Mouse (Mus musculus): Measurements from ENCODE around the gene Sox30. TPM values are rescaled to one million over a fixed set of nuclear protein-coding genes. Genes with fewer than 3 reads are reported as not detected.
A peak's percentile ranks its signal among the peaks of the same experiment; 100 is the strongest.

The Sox30 gene
- polyA plus RNA-seq, 1 experiment: not detected

GRCm38 (mm10) chr11:45947491-45947890 is 32.6 kb upstream of the Sox30 start:
- Histone ChIP-seq H3K4me2 (ENCODE audit: low read depth) (no peak overlapping the region), H3K4me3 (no peak overlapping the region), H3ac (ENCODE audit: control insufficient read depth, insufficient read length) (no peak overlapping the region), H3K79me2 (ENCODE audit: control insufficient read depth, insufficient read depth) (peaks cover 13% of the 10 kb centered on the region), H3K36me3 (ENCODE audit: control insufficient read depth, insufficient read depth) (peaks cover 15% of the 10 kb centered on the region), H3K27me3 (ENCODE audit: control insufficient read depth, insufficient read depth, insufficient read length) (no peaks in the 10 kb centered on the region)
- TF ChIP-seq TCF3 (IDR thresholded peaks at IDR 0.05; ENCODE audit: insufficient read length, low read depth) (no peak), POLR2A (IDR thresholded peaks at IDR 0.05; ENCODE audit: insufficient read length, low read depth) (no peak), USF1 (IDR thresholded peaks at IDR 0.05; ENCODE audit: low read depth) (no peak), MYOD1 (IDR thresholded peaks at IDR 0.05; ENCODE audit: control insufficient read depth in 1 of 3, insufficient read length in 2 of 3, low read depth in 2 of 3) (no peak), SRF (IDR thresholded peaks at IDR 0.05; ENCODE audit: control insufficient read depth, insufficient read length, low read depth) (no peak), CEBPB (IDR thresholded peaks at IDR 0.05; ENCODE audit: insufficient read depth, poor library complexity, severe bottlenecking) (no peak), E2F4 (IDR thresholded peaks at IDR 0.05; ENCODE audit: insufficient read depth) (no peak), REST (IDR thresholded peaks at IDR 0.05; ENCODE audit: insufficient read depth, insufficient read length) (no peak), MYOG (IDR thresholded peaks at IDR 0.05; ENCODE audit: control insufficient read depth in 1 of 3, insufficient read depth in 1 of 3, insufficient read length in 2 of 3, low read depth in 2 of 3) (no peak), TCF12 (IDR thresholded peaks at IDR 0.05; ENCODE audit: insufficient read depth, poor library complexity, severe bottlenecking) (no peak)

DNA sequence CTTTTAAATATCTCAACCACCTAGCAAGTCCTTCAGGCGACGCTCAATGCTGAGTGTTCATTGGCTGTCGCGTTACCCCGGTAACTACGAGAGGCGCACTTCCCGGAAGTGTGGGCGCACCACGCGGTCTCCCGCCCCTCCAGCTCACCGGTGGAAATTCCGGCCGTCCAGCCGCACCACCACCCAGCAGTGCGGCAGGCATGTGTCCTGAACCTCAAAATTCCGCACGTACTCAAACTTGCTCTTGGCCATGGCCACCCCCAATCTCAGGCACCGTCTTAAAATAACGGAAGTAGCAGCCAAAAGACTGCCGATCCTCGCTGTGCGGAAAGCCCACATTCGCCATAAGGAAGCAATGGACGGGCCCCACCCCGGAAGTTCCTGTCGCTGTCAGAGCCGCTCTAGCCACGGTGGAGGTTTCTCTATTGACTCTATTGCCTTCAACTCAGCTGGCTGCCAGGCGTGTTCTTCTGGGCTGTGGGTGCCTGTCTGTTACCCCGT is 24.9 kb upstream of the Sox30 start, which contains the start of gene Thg1l:
TSS of gene Thg1l (minus strand) at position 368 of the 501 bp plus-strand sequence.
- peak within 1 kb of the TSS; percentile 81 for H3K4me2 ChIP-seq (ENCODE audit: low read depth)
- H3K79me2 ChIP-seq (ENCODE audit: control insufficient read depth, insufficient read depth): peaks cover 6% of the 10 kb centered on the region
- TF ChIP-seq SRF (IDR thresholded peaks at IDR 0.05; ENCODE audit: control insufficient read depth, insufficient read length, low read depth): peak; percentile 70
- TF ChIP-seq POLR2A (IDR thresholded peaks at IDR 0.05; ENCODE audit: insufficient read length, low read depth): no peak
- TF ChIP-seq MAX (IDR thresholded peaks at IDR 0.05; ENCODE audit: low read depth): peak; percentile 34
- no peak for TF ChIP-seq CEBPB (IDR thresholded peaks at IDR 0.05; ENCODE audit: insufficient read depth, poor library complexity, severe bottlenecking)
- TF ChIP-seq TCF3 (IDR thresholded peaks at IDR 0.05; ENCODE audit: insufficient read length, low read depth): no peak
- peak within 1 kb of the TSS; percentile 35 for H3K4me3 ChIP-seq
- no peaks in the 10 kb centered on the region for H3K27me3 ChIP-seq (ENCODE audit: control insufficient read depth, insufficient read depth, insufficient read length)
- H3K36me3 ChIP-seq (ENCODE audit: control insufficient read depth, insufficient read depth): peaks cover 2% of the 10 kb centered on the region
- peak within 1 kb of the TSS; percentile 9 for H3ac ChIP-seq (ENCODE audit: control insufficient read depth, insufficient read length)

DNA sequence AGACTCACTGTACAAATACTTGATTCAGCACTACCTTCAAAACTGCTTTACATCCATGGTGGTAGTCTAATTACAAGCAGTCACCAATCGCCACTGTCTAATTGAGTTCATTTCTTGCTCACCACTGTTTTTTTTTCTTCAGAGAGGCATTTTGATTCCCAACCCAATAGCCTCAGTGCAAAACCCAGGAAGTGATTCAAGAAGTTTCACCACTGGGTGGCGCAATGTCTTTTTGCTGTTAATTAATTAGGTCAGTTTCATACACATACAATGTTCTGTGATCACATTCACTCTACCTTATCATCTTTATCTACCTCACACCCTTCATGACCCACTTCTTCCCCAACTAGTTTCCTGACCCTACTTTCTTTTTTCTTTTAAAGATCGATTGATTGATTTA is 20.5 kb upstream of the Sox30 start:
- H3ac ChIP-seq (ENCODE audit: control insufficient read depth, insufficient read length): no peak overlapping the region
- no peak overlapping the region for H3K4me3 ChIP-seq
- H3K4me2 ChIP-seq (ENCODE audit: low read depth): no peak overlapping the region
- TF ChIP-seq POLR2A (IDR thresholded peaks at IDR 0.05; ENCODE audit: insufficient read length, low read depth) (no peak), USF1 (IDR thresholded peaks at IDR 0.05; ENCODE audit: low read depth) (no peak), MAX (IDR thresholded peaks at IDR 0.05; ENCODE audit: low read depth) (no peak), POLR2AphosphoS2 (IDR thresholded peaks at IDR 0.05; ENCODE audit: insufficient read length, low read depth) (no peak), MYOD1 (IDR thresholded peaks at IDR 0.05; ENCODE audit: control insufficient read depth in 1 of 3, insufficient read length in 2 of 3, low read depth in 2 of 3) (no peak), MYOG (IDR thresholded peaks at IDR 0.05; ENCODE audit: control insufficient read depth in 1 of 3, insufficient read depth in 1 of 3, insufficient read length in 2 of 3, low read depth in 2 of 3) (no peak), SRF (IDR thresholded peaks at IDR 0.05; ENCODE audit: control insufficient read depth, insufficient read length, low read depth) (no peak), CEBPB (IDR thresholded peaks at IDR 0.05; ENCODE audit: insufficient read depth, poor library complexity, severe bottlenecking) (no peak), REST (IDR thresholded peaks at IDR 0.05; ENCODE audit: insufficient read depth, insufficient read length) (no peak), TCF12 (IDR thresholded peaks at IDR 0.05; ENCODE audit: insufficient read depth, poor library complexity, severe bottlenecking) (no peak), TCF3 (IDR thresholded peaks at IDR 0.05; ENCODE audit: insufficient read length, low read depth) (no peak), E2F4 (IDR thresholded peaks at IDR 0.05; ENCODE audit: insufficient read depth) (no peak)
- H3K27me3 ChIP-seq (ENCODE audit: control insufficient read depth, insufficient read depth, insufficient read length): no peaks in the 10 kb centered on the region
- H3K36me3 ChIP-seq (ENCODE audit: control insufficient read depth, insufficient read depth): no peaks in the 10 kb centered on the region
- H3K79me2 ChIP-seq (ENCODE audit: control insufficient read depth, insufficient read depth): peaks cover 3% of the 10 kb centered on the region

DNA sequence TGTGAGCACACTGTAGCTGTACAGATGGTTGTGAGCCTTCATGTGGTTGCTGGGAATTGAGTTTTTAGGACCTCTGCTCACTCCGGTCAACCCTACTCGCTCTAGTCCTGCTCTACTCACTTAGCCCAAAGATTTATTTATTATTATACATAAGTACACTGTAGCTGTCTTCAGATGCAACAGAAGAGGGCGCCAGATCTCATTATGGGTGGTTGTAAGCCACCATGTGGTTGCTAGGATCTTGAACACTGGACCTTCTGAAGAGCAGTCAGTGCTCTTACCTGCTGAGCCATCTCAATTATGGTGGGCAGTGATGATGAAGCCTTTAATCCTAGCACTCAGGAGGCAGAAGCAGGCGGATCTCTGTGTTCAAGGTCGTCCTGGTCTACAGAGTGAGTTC is 20.1 kb upstream of the Sox30 start:
- TF ChIP-seq POLR2AphosphoS2 (IDR thresholded peaks at IDR 0.05; ENCODE audit: insufficient read length, low read depth): no peak
- no peak for TF ChIP-seq E2F4 (IDR thresholded peaks at IDR 0.05; ENCODE audit: insufficient read depth)
- TF ChIP-seq SRF (IDR thresholded peaks at IDR 0.05; ENCODE audit: control insufficient read depth, insufficient read length, low read depth): no peak
- TF ChIP-seq TCF12 (IDR thresholded peaks at IDR 0.05; ENCODE audit: insufficient read depth, poor library complexity, severe bottlenecking): no peak
- no peak for TF ChIP-seq TCF3 (IDR thresholded peaks at IDR 0.05; ENCODE audit: insufficient read length, low read depth)
- TF ChIP-seq MAX (IDR thresholded peaks at IDR 0.05; ENCODE audit: low read depth): no peak

DNA sequence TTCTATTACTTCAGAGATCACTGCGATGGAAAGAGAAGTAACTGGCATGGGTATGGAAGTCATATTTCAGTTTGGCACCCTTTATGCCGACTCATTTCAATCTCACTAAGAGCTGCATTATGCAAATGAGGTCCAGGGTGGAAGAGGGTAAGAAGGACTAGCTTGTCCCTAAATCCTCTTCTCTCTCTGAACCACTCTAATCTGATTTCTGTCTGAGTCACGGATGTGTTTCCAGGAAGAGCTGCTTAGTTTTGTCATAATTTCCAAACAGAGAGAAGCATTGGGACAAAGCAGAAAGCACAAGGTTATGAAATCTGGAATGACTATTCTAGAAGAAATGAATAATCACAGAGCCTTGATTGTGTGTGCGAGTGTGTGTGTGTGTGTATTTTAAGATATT is 13.2 kb upstream of the Sox30 start:
- no peak overlapping the region for H3K4me3 ChIP-seq
- TF ChIP-seq MYOG (IDR thresholded peaks at IDR 0.05; ENCODE audit: control insufficient read depth in 1 of 3, insufficient read depth in 1 of 3, insufficient read length in 2 of 3, low read depth in 2 of 3) (no peak), TCF12 (IDR thresholded peaks at IDR 0.05; ENCODE audit: insufficient read depth, poor library complexity, severe bottlenecking) (no peak), SRF (IDR thresholded peaks at IDR 0.05; ENCODE audit: control insufficient read depth, insufficient read length, low read depth) (no peak), USF1 (IDR thresholded peaks at IDR 0.05; ENCODE audit: low read depth) (no peak), TCF3 (IDR thresholded peaks at IDR 0.05; ENCODE audit: insufficient read length, low read depth) (no peak), MYOD1 (IDR thresholded peaks at IDR 0.05; ENCODE audit: control insufficient read depth in 1 of 3, insufficient read length in 2 of 3, low read depth in 2 of 3) (no peak), CEBPB (IDR thresholded peaks at IDR 0.05; ENCODE audit: insufficient read depth, poor library complexity, severe bottlenecking) (no peak), E2F4 (IDR thresholded peaks at IDR 0.05; ENCODE audit: insufficient read depth) (no peak), REST (IDR thresholded peaks at IDR 0.05; ENCODE audit: insufficient read depth, insufficient read length) (no peak)
- H3K79me2 ChIP-seq (ENCODE audit: control insufficient read depth, insufficient read depth): no peaks in the 10 kb centered on the region
- H3K36me3 ChIP-seq (ENCODE audit: control insufficient read depth, insufficient read depth): no peaks in the 10 kb centered on the region
- no peaks in the 10 kb centered on the region for H3K27me3 ChIP-seq (ENCODE audit: control insufficient read depth, insufficient read depth, insufficient read length)
- no peak overlapping the region for H3ac ChIP-seq (ENCODE audit: control insufficient read depth, insufficient read length)
- H3K4me2 ChIP-seq (ENCODE audit: low read depth): no peak overlapping the region

More for the DNA sequence above, 20.1 kb upstream of the Sox30 start:
- no peaks in the 10 kb centered on the region for H3K79me2 ChIP-seq (ENCODE audit: control insufficient read depth, insufficient read depth)
- H3K4me2 ChIP-seq (ENCODE audit: low read depth): no peak overlapping the region
- no peaks in the 10 kb centered on the region for H3K36me3 ChIP-seq (ENCODE audit: control insufficient read depth, insufficient read depth)
- H3K27me3 ChIP-seq (ENCODE audit: control insufficient read depth, insufficient read depth, insufficient read length): no peaks in the 10 kb centered on the region
- H3ac ChIP-seq (ENCODE audit: control insufficient read depth, insufficient read length): no peak overlapping the region
- H3K4me3 ChIP-seq: no peak overlapping the region

All from myocyte (in vitro differentiated cells).